Mouse (Mus musculus): Measurements from ENCODE around the gene Bhlhb9.
"Not testable (repeated sequence)": the region's sequence is repeated elsewhere in the genome, so short reads cannot be mapped to it uniquely, and the experiment has no call there.

GRCm38 (mm10) chrX:135839397-135840391 is 42.3 kb downstream of the Bhlhb9 start:
- TF ChIP-seq EP300 (optimal IDR thresholded peaks at IDR 0.05), result not testable (repeated sequence)
- TF ChIP-seq CTCF (IDR thresholded peaks at IDR 0.05; ENCODE audit: low read depth), result peak; percentile 68

Measured in stomach, postnatal 0 days (tissue).